Mouse (Mus musculus): ENCODE results near the gene Ndufa3.
"Not testable (repeated sequence)": the region's sequence is repeated elsewhere in the genome, so short reads cannot be mapped to it uniquely, and the experiment has no call there.

Ndufa3 gene

DNA sequence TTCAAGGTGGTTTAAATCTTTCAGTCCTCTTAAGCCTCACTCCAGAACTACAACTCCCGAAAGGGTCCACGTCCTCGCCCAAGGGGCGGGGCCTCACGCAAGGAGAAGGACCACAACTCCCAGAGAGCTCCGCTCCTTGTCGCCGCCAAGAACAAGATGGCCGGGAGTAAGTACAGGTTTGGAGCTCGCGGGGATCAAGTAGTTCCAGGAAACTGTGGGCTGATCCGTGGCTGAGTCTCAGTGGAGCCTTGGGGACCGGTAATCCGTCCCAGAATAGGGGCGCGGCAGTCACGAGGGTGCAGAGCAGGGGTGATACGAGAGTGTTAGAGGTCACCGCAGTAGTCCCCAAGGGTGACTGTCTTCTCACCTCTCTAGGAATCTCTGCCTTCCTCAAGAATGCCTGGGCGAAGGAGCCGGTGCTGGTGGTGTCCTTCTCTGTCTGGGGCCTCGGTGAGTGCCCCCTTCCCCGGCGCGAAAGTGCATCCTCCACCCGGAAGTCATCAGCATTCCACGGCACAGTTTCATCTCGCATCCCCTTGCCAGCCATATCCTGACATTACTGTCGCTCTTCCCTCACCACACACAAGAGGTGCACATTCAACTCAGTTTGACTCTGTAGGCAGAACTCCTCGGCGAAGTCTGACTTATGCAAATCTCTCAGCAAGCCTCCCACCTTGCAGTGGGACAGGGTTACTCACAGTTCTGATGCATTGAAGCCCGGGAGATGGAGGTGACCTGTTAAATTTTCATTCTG lies at the start of gene Ndufa3:
Gene Ndufa3, plus strand, starts transcription at position 132 of the 754 bp plus-strand sequence.
- ATAC-seq (ENCODE audit: low TSS enrichment) = peak; percentile 98

DNA sequence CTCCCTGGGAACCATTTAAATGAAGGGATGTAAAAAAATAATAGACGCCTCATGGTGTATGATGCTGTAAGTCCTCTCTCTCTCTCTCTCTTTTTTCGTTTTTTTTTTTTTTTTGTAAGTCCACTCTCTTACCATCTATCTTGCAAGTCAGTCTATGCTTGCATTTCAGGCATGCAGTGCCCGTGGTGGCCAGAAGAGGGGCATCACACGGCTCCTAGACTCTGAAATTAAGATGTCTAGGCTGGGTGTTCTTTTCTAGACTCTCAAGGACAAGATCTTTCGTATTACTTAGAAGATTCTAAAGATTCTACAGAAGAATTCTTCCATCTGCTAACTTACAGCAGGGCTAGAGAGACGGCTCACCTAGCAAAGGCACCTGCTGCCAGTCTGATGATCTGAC lies 47.4 kb upstream of the Ndufa3 start:
- ATAC-seq (ENCODE audit: low TSS enrichment) = no peak

DNA sequence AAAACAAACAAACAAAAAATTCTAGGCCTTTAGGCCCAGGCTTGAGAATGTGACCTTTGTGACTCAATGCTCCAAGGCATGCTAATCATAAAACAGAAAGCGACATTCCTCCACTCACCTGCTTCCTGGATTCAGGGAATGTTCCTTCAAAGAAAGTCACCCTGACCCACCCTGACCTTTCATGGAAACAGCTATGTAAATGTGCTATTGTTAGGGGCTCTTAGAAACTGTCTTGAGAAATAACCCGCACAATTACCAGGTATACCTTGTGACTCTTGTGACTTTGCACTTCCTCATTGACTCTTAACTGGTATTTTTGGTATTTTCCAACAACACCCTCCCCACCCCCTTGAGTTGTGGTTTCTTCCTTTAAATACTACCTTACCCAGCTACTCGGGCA lies 46.6 kb upstream of the Ndufa3 start:
- not testable (repeated sequence) for ATAC-seq (ENCODE audit: low TSS enrichment)

DNA sequence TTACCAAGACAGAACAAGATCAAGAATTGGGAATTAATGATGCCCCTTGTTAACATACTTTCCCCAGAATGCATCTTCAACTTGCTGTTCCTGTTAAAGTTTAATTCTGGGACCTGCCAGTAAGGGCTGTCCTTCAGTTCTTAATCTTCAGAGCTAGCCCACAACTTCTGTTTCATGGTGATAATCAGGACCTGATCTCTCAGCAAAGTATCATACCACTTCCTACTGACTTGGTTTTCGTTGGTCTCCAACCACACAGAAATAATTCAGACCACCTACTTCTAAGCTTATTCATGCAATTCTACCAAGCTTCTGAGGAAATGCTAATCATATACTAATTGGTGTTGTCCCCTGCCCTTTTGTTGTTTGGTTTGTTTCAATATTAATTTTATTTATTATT lies 45.3 kb upstream of the Ndufa3 start:
- no peak for ATAC-seq (ENCODE audit: low TSS enrichment)

DNA sequence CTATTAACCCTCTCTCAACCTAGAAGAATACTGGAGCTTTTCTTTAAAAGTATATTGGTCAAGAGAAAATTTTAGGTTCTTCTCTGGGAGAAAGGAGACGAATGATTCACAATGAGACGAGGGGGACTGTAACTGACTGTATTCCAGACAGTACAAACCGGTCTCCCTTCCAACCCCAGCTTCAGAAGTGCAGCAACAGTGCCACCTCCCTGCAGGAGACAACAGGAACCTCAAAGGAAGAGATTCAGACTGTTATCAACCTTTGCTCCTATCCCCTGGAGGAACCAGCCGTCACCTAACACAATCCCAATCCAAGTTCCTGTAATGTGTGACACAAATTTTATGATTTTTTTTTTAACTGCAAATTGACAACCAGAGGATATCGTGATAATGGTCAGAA lies 43.0 kb upstream of the Ndufa3 start:
- no peak; the same call in 1 of the 2 replicates for ATAC-seq (ENCODE audit: low TSS enrichment)

DNA sequence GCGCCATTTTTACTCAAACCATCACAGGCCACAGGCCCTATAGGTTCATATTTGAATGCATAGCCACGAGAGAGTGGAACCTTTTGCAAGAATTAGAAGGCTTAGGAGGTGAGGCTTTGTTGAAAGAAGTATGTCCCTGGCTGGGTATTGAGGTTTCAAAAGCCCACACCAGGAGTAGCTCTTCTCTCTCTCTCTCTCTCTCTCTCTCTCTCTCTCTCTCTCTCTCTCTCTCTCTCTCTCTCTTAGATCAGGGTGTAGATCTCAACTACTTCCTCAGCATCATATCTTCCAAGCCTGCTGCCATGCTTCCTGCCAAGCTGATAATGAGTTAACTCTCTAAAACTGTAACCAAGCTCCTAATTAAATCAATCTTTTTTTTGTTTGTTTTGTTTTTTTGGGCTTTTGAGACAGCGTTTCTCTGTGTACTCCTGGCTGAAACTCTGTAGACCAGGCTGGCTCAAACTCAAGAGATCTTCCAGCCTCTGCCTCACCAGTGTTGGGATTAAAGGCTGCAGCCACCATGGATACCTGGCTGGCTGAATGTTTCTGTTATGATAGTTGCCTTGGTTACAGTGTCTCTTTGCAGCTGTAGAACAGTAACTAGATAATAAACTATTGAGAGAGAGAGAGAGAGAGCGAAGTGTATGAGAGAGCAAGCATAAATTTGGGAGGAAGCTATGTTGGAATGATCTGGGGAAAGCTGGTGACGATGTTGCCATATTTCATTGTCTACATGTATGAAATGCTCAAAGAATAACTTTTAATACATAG lies 40.6 kb upstream of the Ndufa3 start:
- no peak for ATAC-seq (ENCODE audit: low TSS enrichment)

DNA sequence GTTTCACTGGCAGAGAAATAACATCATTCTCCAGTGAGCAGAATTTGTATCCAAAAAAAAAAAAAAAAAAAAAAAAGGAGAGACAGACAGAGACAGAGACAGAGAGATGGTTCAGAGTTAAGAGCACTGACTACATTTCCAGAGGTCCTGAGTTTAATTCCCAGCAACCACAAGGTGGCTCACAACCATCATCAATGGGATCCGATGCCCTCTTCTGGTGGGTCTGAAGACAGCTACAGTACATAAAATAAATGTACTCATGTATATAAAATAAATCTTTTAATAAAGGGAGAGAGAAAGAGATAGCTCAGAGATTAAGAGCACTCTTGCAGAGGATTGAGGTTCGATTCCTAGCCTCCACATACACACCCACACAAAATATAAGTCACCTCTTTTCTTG lies 39.0 kb upstream of the Ndufa3 start:
- no peak for ATAC-seq (ENCODE audit: low TSS enrichment)

DNA sequence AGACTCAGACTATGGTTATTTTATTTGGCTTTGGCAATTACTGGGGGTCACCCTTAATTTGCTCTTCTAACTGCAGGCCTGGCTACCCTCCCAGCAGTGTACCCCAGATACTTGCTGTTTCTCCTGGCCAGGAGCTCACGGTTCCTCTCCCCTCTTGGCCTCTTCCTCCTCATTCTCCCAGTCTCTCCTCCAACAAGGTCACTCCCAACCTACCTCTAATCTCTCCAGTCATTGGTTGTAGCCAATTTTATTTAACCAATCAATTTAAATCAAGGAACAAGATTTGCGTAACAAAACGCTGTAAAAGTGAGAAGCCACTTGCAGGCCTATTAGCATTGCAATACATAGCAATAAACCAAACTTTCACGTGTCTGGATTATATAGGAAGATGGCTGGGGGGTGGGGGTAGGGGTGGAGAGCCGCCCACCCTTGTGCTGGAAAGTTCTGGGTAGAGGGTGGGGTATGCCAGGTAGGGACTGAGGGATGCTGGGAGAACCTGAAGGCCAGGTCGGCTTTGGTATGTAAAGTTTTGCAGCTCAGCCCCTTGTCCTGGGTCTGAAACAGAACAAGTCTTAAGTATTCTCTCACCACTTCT lies 38.1 kb upstream of the Ndufa3 start:
- ATAC-seq (ENCODE audit: low TSS enrichment) = no peak

DNA sequence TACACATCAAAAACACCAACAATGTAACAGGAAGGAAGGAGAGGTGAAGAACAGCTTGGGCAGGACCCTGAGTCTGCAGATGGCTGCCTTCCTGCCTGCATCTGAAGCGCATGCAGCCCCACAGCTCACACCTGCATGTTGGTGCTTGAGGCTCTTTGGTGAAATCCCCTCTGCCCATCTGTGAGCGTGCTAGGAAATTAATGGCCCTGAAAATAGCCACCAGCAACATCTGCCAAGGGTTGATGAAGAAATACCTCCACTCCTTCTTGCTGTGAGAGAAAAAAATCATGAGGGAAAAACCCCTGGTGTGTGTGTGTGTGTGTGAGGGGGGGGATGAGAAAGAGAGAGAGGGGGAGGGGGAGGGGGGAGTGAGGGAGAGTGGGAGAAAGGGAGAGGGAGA lies 37.1 kb upstream of the Ndufa3 start:
- ATAC-seq (ENCODE audit: low TSS enrichment) = no peak

DNA sequence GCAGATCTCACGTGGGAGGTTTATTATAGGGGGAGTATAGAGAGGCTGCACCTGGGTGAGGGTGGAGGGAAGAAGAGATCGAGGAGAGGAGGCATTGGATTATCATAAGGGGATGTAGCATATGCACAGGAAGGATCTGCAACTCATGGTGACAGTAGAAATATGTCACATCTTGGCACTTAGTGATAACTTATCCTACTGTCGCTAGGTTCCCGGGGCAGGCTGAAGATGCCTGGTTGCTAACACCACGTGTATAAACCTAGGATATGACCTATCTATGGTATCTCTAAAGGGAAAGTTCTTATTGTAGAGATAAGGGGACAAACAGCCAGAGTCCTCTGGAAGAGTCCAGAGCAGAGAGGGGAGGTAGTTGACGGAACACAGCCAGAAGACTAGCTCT lies 31.4 kb upstream of the Ndufa3 start:
- no peak for ATAC-seq (ENCODE audit: low TSS enrichment)

DNA sequence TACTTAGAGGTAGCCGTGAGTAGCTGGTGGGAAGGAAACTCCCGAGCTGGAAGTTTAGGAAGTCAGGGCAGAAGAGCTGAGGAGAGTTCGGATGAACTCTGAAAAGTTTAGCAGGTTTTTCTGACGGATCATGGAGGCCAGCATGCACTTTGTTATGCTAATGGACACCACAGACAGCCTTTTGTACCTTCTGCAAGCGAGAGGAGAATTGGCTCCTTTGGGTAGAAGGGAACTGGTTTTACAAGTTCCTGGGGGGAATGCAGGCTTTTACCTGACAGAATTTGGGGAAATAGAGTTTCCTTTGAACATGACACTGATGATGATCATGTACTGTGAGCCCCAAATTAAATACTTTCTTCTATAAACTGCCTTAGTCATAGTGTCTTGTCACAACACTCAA lies 30.9 kb upstream of the Ndufa3 start:
- no peak for ATAC-seq (ENCODE audit: low TSS enrichment)

DNA sequence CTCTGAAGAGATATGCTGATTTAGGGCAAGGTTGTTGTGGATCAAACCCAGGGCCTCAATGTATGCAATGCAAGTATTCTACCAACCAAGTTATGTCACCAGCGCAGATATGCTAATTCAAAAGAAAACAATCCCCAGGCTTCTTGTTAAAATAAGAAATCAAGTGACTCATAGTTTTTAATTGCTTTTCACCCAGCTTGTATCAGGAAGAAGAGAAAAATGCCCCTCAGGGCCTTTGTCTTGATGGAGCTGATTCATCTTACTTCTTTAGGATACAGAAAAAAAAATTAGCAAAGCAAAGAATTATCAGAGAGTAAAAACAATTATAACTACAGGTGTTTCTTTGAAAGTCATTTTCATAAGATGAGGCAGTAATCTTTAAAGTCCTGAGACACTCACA lies 29.9 kb upstream of the Ndufa3 start:
- no peak for ATAC-seq (ENCODE audit: low TSS enrichment)

DNA sequence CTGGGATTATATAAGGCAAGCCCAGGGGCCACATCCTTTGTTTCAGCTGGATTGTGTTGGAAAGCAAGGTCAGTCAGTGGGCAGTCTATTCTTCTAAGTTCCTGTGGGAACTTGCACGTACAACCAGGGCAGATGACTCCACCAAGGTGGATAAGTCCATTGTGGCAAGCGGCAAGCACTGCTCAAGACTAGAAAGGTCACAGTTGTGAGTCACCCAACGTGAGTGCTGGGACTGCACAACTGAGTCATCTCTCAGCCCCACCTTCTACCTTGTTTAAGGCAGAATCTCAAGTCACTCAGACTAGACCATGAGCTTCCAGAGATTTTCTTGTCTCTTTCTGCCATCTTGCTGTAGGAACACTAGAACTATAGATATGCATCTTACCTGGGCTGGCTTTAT lies 26.6 kb upstream of the Ndufa3 start:
- ATAC-seq (ENCODE audit: low TSS enrichment) = no peak

DNA sequence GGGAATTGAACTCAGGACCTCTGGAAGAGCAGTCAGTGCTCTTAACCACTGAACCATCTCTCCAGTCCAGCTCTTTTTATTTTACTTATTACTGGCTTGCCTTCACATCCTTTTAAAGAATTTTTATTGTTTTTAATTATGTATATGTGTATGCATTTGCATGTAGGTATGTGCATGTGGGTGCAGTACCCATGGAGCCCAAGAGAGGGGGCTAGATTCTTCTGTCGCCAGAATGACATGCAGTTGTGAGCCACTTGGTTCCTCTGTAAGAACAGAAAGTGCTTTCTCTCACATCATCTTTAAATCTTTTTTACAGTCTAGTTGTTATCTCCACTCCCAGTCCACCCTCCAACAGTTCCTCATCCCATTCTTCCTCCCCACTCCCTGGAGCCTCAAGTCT lies 25.6 kb upstream of the Ndufa3 start:
- no peak for ATAC-seq (ENCODE audit: low TSS enrichment)

DNA sequence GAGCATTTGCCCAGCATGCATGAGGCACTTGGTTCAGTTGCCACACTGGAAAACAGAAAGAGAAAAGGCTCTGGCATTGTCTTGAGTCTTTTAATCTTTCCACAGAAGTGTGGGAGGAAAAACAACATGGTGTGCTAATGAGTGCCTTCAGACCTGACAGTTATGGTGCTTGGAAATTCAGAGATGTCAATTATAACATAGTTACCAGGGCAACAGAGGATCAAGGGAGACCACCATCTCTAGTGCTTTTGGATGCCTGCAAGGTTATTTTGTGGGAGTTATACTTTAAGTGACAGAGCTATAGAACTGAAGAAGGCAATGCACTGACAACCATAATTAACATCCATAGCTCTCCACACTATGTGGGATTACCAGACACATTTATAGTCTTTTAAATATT lies 23.3 kb upstream of the Ndufa3 start:
- no peak for ATAC-seq (ENCODE audit: low TSS enrichment)

DNA sequence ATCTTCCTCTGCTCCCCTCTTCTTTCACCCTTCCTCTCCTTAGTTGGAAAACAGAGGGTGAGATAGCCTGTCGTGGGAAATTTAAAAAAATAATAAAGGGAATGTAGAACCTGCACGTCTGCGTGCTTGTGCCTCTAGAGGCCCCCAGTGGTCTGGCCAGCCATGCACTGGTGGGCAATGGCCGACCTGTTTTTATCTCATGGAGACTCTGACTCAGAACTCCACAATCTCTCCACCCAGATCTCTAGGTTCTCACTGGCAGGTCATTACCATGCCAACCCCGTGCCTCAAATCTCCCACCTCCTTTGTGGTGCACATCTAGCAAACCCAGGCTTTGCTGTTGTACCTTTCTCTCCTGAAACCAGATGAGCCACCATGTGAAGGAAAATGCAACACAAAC lies 22.5 kb upstream of the Ndufa3 start:
- no peak for ATAC-seq (ENCODE audit: low TSS enrichment)

DNA sequence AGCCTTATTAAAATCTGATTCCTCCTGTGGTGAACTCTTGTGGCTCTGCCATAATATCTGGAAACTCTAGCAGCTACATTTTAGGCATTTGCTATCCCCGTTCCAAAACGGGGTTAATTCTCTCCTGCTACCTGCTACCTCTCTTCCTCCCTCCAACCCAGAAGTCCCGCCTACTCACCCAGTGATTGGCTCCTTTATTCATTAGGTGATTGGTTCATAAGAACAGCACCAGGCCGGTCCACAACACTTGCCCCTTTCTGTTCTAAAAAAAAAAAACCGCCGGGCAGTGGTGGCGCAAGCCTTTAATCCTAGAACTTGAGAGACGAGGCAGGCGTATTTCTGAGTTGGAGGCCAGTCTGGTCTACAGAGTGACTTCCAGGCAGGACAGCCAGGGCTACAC lies 22.0 kb upstream of the Ndufa3 start:
- no peak for ATAC-seq (ENCODE audit: low TSS enrichment)

DNA sequence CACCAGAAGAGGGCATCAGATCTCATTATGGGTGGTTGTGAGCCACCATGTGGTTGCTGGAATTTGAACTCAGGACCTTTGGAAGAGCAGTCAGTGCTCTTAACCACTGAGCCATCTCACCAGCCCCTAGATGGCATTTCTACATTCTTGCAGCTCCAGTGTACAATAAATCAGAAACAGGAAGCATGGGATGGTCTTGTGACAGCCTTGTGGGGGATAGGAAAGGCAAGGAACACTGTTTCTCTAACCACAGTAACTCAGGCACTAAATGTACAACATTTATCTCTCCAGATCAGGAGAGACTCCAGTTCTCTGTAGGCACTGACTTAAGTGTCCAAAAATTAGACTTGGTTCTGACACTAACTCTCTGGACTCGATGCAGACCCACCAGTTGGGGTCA lies 19.4 kb upstream of the Ndufa3 start:
- not testable (repeated sequence) for ATAC-seq (ENCODE audit: low TSS enrichment)

DNA sequence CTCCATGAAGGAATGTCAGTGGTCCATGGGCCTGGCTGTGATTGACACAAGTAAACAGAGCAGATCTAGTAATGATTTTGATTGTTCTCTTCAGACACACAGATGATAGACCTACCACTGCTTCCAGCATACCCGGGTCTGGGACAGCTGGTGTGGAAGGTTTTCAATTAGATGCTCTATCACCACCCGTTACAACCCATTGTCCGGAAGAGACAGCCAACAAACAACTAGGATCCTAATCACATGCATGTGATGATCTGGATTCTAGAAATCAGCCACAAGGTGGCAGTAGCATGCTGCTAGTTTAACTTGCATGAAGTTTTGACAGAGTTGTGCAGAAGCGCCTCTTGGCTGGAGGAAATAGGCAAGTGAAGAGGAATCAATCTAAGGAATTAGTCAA lies 16.1 kb upstream of the Ndufa3 start:
- peak; percentile 62; the same call in 1 of the 2 replicates for ATAC-seq (ENCODE audit: low TSS enrichment)

DNA sequence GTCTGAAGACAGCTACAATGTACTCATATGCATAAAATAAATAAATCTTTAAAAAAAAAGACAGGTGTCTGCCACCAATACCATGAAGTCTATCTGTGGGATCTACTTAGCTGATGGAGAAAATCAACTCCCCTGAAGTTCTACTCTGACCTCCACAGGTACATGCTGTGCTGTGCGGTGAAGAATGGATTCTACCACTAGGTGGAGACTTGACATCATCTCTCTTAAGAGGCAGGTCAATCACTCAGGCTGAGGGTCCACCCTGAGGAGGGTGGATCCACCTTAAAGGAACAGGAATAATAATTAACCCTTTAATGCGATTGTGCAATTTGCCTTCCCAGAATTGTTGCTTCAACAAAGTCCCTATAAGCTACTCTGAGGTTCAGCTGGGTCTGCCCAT lies 10.4 kb upstream of the Ndufa3 start:
- ATAC-seq (ENCODE audit: low TSS enrichment) = no peak

DNA sequence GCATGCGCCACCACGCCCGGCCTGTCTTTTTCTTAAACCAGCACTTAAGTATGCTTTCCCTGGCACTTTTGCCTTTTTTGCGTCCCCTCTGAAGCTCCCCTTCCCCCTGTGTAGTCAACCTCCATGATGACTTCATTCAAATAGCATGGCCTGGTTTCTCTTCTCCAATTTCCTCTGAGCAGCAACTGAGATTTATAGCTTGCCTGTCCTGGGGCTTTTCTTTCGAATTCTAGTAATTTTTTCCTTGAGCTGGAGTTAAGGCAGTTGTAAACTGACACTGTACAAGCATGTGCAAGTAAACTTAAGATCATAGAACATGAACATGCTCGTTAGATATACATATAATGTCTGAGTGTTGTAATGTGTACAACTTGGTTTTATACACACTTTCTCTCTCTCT lies 9.8 kb upstream of the Ndufa3 start:
- ATAC-seq (ENCODE audit: low TSS enrichment) = no peak

DNA sequence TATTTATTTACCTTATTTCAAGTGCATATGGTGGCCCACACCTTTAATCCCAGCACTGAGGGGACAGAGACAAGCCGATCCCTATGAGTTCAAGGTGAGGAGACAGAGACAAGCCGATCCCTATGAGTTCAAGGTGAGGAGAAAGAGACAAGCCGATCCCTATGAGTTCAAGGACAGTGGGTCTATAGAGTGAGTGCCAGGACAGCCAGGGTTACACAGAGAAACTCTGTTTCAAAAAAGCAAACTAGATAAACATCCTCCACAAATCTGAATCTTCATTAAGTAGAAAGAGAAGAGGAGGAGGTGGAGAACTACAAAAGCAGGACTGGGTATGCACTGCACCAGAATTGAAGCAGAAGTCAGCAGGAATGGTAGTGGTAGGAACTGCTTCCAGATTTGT lies 8.5 kb upstream of the Ndufa3 start:
- ATAC-seq (ENCODE audit: low TSS enrichment) = no peak

DNA sequence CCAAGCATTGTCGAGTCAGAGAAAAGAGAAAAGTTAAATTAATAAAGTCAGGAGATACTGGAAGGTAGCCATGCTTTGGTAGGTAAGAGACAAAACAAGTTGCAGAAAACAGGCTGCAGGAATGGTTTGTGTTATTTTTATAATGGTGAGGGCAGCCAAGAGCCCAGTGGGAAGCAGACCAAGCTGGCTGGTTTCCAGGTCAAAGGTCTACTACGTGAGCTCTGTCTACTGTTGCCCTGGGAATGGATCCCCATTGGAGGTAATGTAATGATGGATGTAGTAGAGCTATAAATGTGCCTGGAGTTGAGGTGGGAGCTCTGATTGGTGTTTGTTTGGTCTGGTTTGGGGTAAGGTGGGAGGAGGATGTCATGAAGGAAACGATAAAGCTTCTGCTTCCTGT lies 8.1 kb upstream of the Ndufa3 start:
- no peak for ATAC-seq (ENCODE audit: low TSS enrichment)

All from frontal cortex, adult (tissue).